Mouse (Mus musculus): ENCODE measurements around the gene Ecm2. TPM values are rescaled to one million over a fixed set of nuclear protein-coding genes. Genes with fewer than 3 reads are reported as not detected.

Ecm2 gene
- polyA plus RNA-seq (2015; fragmentation: Illumina TruSeq; extraction: RNeasy Lipid Tissue Mini Kit (QIAGEN cat#74804); ENCODE audit: insufficient read depth, low read depth, low replicate concordance) = 4.7 TPM

GRCm38 (mm10) chr13:49504510-49504909, at the start of gene Ecm2:
Ecm2 (plus strand) TSS chr13:49504810.

GRCm38 (mm10) chr13:49492376-49493368, 11.9 kb upstream of the Ecm2 start, which contains the start of gene Tes3-ps:
Tes3-ps (plus strand) TSS chr13:49493318.

GRCm38 (mm10) chr13:49544279-49544678, 39.7 kb downstream of the Ecm2 start, which contains the start of gene Aspn:
Aspn (plus strand) TSS chr13:49544443.

GRCm38 (mm10) chr13:49581541-49582530, 77.2 kb downstream of the Ecm2 start, which contains the start of gene Omd:
Omd (plus strand) TSS chr13:49582462.

Other genes with a start within 250 kb of the Ecm2 start
- gene Fgd3, start 184.5 kb upstream of the Ecm2 start, polyA plus RNA-seq (2015; fragmentation: Illumina TruSeq; extraction: RNeasy Lipid Tissue Mini Kit (QIAGEN cat#74804); ENCODE audit: insufficient read depth, low read depth, low replicate concordance) = 0.61 TPM
- gene Bicd2, start 163.2 kb upstream of the Ecm2 start, polyA plus RNA-seq (2015; fragmentation: Illumina TruSeq; extraction: RNeasy Lipid Tissue Mini Kit (QIAGEN cat#74804); ENCODE audit: insufficient read depth, low read depth, low replicate concordance) = 7.6 TPM
- gene Ippk, start 83.6 kb upstream of the Ecm2 start, polyA plus RNA-seq (2015; fragmentation: Illumina TruSeq; extraction: RNeasy Lipid Tissue Mini Kit (QIAGEN cat#74804); ENCODE audit: insufficient read depth, low read depth, low replicate concordance) = 3.1 TPM
- not detected for gene Tes3-ps, start 11.5 kb upstream of the Ecm2 start, polyA plus RNA-seq (2015; fragmentation: Illumina TruSeq; extraction: RNeasy Lipid Tissue Mini Kit (QIAGEN cat#74804); ENCODE audit: insufficient read depth, low read depth, low replicate concordance)
- gene Aspn, start 39.6 kb downstream of the Ecm2 start, polyA plus RNA-seq (2015; fragmentation: Illumina TruSeq; extraction: RNeasy Lipid Tissue Mini Kit (QIAGEN cat#74804); ENCODE audit: insufficient read depth, low read depth, low replicate concordance) = 5.0 TPM
- gene Omd, start 77.7 kb downstream of the Ecm2 start, polyA plus RNA-seq (2015; fragmentation: Illumina TruSeq; extraction: RNeasy Lipid Tissue Mini Kit (QIAGEN cat#74804); ENCODE audit: insufficient read depth, low read depth, low replicate concordance) = 0.66 TPM
- 27.6 TPM for gene Ogn, start 103.2 kb downstream of the Ecm2 start, polyA plus RNA-seq (2015; fragmentation: Illumina TruSeq; extraction: RNeasy Lipid Tissue Mini Kit (QIAGEN cat#74804); ENCODE audit: insufficient read depth, low read depth, low replicate concordance)
- not detected for gene Cenpp, start 148.0 kb downstream of the Ecm2 start, polyA plus RNA-seq (2015; fragmentation: Illumina TruSeq; extraction: RNeasy Lipid Tissue Mini Kit (QIAGEN cat#74804); ENCODE audit: insufficient read depth, low read depth, low replicate concordance)
- gene Nol8, start 148.3 kb downstream of the Ecm2 start, polyA plus RNA-seq (2015; fragmentation: Illumina TruSeq; extraction: RNeasy Lipid Tissue Mini Kit (QIAGEN cat#74804); ENCODE audit: insufficient read depth, low read depth, low replicate concordance) = 4.5 TPM
- 12.5 TPM for gene Iars, start 177.3 kb downstream of the Ecm2 start, polyA plus RNA-seq (2015; fragmentation: Illumina TruSeq; extraction: RNeasy Lipid Tissue Mini Kit (QIAGEN cat#74804); ENCODE audit: insufficient read depth, low read depth, low replicate concordance)

Measured in pancreas, adult 10 weeks (tissue).